Mouse (Mus musculus): ENCODE data around the gene Lrrc8a.

DNA sequence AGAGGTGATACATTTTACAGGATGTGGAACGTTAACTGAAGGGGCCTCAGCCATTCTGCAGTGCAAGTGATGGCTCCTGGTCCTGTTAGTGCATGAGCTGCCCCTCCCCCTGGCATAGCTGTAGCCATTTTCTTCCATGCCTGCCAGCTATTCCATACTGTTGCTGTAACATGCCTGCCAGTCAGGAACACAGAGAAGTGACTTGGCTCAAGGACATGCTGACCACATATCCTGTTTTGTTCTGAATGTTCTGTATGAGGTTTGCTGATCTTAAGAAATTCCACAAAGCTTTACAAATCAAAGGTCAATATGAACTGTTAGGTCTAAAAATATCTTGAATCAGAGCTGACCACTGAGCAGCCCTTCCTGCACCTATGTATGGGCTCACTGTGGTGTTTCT, 24.6 kb upstream of the Lrrc8a start:
- no peak for TF ChIP-seq POLR2A (IDR thresholded peaks at IDR 0.05; ENCODE audit: borderline replicate concordance, extremely low read depth, low read depth, low read length)
- no peak for TF ChIP-seq CTCF (IDR thresholded peaks at IDR 0.05; ENCODE audit: insufficient read depth, low read length)

Measured in lung, adult 2 months (tissue).